Mouse (Mus musculus) monocyte, adult 5-6 weeks (primary cell): Measurements from ENCODE around the gene Surf4. TPM values are rescaled to one million over a fixed set of nuclear protein-coding genes. Genes with fewer than 3 reads are reported as not detected.

Experiments
- ATAC-seq: fragments of 153-309, 156-312 bp; replicated peaks from 2 replicates; pipeline ENCODE4 v1.8.0; 2017; ENCODE audit warnings: mild to moderate bottlenecking; ENCODE audit not compliant: low TSS enrichment, insufficient number of reproducible peaks, severe bottlenecking, poor library complexity, low FRiP score
- total RNA-seq: library from RNA; stranded (forward); fragments of 200-1000, 200-491, 200-594 nt; gene quantifications from 3 replicates; pipeline ENCODE4 v1.2.3, GENCODE M21; 2017

The Surf4 gene
- total RNA-seq, 1 experiment from 2014 or later, result 80.5 TPM

DNA sequence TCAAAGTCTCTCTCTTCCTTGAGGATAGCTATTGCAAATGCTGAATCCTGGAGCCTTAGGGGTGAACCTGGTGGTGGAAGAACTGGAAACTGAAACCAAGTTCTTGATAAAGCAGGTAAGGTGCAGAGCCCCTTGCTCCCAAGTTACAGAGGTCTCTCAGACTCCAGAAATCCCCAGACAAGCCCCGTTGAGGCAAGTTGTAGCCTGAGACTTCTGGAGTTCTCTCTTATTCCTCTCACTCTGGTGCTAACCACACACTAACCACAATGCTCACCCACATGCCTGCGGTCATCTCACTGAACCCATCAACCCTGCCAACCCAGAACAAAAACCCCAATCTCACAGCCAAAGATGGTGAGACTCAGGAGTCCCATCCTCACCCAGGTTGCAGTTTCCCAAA, 1.6 kb upstream of the Surf4 start:
- no peak for ATAC-seq

DNA sequence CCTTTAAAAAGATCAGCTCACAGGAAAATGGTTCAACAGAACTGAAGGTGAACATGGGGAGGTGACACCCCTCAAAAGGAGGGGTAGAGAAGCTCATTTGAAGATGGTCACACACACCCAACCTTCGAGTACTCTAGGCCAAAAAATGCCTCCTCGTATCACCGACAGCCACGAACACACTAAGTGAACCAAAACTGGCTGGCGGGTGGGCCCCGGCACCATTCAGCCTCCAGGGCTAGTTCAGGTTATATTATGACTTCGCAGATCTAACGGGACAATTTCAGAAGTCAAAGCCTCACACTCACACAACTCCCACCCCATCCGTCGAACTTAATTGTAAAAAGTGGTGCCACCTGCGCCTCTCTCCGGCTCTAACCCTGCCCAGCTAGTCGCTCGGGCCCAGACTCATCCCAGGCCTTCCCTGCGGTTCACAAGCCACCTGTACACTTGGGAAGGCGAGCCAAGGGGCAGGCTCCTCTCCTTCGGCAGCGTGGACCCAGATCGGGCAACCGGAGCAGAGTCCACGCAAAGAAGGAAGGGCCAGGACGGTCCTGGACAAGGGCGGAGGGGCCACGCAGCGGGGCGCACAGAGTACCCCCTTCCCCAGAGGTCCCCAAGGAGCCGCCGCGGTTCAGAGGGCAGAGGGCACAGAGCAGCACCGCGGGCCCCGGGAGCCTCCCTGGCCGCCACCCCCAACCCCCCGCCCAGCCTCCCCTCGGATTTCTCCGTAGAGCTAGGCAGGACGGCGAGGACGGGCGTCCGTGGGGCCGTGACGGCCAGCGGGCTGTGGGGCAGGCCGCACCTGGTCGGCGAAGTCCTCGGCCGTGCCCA, 1.0 kb downstream of the Surf4 start:
- ATAC-seq, result no peak

- peak; percentile 32; the same call in 1 of the 2 replicates for ATAC-seq
These were observed 3.3 kb downstream of the Surf4 start for GRCm38 (mm10) chr2:26930390-26930789.

DNA sequence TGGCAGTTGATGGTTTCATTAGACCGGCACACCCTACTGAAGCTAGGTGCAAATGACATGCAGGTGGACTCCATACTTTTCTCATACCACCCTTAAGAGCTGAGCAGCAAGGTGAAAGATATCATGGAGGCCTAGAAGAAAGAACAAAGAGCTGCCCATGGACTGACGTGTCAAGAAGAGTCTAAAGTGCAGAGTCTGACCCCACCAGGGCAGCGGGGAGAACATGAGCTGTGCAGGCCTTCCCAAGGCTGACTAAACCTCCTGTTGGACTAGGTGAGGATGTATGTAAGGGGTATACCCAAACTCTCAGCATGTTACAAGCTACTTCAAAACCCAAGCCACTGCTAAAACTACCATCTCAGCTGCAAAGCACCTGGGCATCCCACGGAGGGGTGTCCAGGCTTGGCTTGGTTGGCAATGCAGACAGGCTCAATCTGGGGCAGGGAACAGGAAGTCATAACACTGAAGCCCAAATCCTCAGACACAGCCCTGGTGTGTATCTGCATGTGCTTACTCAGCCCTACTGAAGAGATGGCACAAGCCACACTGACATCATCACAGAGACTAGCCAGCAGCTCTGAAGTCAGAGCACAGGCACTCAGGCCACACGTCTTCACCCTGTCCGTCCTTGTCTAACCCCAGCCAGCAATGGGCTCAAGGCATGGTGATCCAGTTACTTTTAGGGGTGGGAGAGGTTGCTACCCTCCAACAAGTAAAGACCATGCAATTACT, 5.8 kb downstream of the Surf4 start:
- no peak for ATAC-seq

- no peak for ATAC-seq
These were observed 11.9 kb downstream of the Surf4 start for GRCm38 (mm10) chr2:26921784-26922183.

DNA sequence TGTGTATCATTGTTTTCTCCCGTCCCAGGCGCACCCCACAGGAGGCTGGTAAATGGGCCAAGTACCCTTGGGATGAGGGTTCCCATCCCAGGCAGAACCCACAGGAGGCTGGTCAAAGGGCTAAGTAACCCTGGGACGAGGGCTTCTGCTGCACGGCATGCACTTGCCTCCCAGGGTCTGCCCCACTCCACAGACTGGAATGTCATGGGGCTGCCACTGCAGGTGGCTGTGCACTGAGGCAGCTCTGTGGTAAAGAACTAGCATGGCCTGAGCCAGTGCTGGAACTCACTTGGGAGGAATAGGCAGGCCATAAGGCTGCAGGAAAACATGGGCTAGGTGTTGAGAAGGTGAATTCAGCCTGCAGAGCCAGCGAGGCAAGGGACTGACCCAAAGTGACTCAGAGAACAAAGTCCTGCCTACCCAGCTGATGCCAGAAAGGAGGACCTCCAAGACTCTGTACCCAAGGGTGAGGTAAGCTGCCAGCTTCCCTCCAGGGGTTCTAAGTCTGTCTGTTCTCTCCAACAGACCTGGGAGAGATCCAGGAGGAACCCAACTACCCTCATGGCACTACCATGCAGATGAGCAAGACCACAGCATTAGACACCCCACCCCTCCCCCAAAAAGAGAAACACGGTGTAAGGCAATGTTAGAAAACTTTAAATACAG, 13.4 kb downstream of the Surf4 start:
- ATAC-seq, result no peak

- no peak for ATAC-seq
These were observed 14.0 kb downstream of the Surf4 start for GRCm38 (mm10) chr2:26919684-26920083.

DNA sequence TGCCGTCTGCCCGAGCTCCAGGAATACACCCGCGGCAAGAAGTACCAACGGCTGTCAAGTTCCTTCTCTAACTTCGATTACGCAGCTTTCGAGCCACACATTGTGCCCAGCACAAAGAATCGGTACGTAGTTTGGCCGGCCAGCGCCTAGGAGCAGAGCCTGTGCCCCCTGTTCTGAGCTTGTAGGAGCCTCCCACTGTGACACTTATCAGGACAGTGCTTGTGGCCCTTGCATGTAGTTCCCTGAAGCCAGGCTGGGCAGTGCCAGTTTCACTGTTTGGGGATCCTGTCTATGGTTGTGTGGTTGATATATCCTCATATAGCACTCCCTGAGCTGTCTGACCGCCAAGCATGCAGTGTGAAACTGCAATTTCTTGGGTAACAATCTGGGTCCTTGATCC, 17.0 kb downstream of the Surf4 start:
- ATAC-seq, result peak; percentile 13; the same call in 1 of the 2 replicates

GRCm38 (mm10) chr2:26915927-26916728, 17.6 kb downstream of the Surf4 start, which contains the start of the genes Surf2 and Surf1:
TSS of gene Surf2 (plus strand) at chr2:26916367.
TSS of gene Surf1 (minus strand) at chr2:26916530.
- ATAC-seq, result peak; percentile 88

DNA sequence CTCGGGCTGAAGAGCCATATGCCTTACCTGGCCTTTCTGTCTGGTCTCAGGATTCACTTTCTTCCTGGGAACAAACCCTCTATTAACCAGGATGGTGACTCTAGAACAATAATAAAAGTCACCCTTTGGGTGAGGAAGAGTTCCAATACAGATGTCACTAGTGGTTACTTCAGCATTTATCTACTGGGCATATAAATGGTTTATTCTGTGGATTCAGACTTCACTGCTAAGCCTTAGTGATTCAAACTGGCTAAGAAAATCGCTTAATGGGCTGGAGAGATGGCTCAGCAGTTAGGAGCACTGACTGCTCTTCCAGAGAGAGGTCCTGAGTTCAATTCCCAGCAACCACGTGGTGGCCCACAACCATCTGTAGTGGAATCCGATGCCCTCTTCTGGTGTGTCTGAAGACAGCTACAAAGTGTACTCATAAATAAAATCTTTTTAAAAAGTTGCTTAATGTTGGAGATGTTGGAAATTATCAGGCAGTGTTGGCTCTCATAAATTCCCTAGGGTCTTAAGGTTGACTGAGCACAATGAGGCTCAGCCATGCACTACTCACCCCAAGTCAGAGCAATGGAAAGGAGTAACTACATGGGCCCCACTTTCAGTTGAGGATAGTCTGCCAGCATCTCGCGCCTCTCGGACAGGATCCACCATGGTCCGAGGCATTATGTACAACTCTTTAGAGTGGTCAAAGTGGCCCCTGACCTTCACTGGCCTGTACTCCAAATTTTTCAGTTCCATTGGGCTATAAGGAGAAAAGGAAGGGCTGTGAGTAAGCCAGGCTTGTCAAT, 19.4 kb downstream of the Surf4 start:
- ATAC-seq, result no peak

- ATAC-seq, result no peak
These were observed 20.1 kb downstream of the Surf4 start for GRCm38 (mm10) chr2:26913416-26914147.

- no peak for ATAC-seq
These were observed 21.4 kb downstream of the Surf4 start for GRCm38 (mm10) chr2:26912253-26912770.

DNA sequence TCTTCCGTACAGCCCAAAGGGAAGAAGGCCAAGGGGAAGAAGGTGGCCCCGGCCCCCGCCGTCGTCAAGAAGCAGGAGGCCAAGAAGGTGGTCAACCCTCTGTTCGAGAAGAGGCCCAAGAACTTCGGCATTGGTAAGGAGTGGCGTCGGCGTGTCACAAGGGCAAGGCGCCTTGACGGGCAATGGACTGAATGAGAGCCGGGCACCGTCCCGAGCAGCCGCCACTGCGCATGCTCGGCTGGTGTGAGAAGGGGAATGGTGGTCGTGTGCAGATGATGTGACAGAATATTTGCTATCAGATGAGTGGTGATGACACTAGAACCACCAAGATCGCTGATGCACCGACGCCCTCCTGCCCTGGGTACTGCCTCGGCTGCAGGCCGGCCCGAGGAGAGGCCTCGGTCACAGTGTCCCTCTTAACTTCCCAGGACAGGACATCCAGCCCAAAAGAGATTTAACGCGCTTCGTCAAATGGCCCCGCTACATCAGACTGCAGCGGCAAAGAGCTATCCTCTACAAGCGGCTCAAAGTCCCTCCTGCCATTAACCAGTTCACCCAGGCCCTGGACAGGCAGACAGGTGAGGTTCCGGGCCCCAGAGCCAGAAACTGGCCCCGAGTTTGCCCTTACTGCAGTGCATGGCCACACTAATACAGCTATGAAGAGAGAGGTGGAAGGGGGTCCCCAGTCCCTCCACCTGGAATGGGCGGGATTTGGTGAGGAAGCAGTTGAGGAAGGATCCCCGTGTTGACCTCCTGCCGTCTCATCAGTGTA, 22.5 kb downstream of the Surf4 start:
- no peak for ATAC-seq

- peak; percentile 80 for ATAC-seq
These were observed 23.4 kb downstream of the Surf4 start, which contains the start of the genes Med22 and Rpl7a for GRCm38 (mm10) chr2:26910124-26910993. TSS of gene Med22 (minus strand) at chr2:26910677. TSS of gene Rpl7a (plus strand) at chr2:26910764.

DNA sequence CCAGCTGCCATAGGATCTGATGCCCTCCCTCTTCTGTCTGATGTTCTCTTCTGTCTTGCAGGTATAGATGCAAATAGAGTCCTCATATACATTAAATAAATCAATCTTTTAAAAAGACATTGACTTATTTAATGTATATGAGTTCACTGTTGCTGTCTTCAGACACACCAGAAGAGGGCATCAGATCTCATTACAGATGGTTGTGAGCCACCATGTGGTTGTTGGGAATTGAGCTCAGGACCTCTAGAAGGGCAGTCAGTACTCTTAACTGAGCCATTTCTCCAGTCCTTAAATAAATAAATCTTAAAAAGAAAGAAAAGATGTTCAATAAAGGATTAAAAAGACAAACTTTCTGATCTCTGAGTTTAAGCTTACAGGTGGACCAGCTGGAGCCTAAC, 24.3 kb downstream of the Surf4 start:
- no peak for ATAC-seq
